Mouse (Mus musculus): ENCODE measurements around the gene Dlg2.

DNA sequence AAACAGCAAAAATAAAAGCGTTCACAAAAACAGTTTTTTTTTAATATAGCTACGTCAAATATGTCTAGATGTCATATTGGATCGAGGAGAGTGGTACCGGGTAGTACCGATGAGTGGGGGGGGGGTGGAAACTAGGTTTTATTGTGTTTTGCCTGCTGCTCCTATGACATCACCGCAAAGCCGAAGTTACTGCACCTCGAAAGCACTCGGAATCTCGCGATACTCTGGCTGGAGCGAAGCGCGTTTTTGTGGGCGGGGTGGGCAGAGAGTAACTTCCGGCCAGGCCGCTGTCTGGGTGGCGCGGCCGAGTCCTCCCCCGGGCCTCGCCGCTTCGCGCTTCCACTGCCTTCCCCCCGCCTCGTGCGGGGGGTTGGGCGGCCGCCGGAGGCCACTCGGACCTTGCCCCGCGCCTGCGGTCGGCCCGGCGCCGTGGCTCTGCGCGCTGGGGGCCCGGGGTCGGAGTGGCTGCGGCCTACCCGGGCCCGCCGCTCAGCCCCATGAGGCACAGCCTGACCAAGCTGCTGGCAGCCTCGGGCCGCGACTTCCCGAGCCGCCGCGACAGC is 33.9 kb upstream of the Dlg2 start, which contains the start of gene Crebzf:
- TF ChIP-seq CTCF (IDR thresholded peaks at IDR 0.05) = no peak
- TF ChIP-seq POLR2A (IDR thresholded peaks at IDR 0.05; ENCODE audit: insufficient read depth, low read depth, low read length) = peak; percentile 82
- 0 out of 2 replicates have a peak, but pooled peaks have one; percentile 55 for TF ChIP-seq EP300 (IDR thresholded peaks at IDR 0.05; ENCODE audit: insufficient read depth, low read depth, low read length)
